Mouse (Mus musculus) E14TG2a.4 (cell line): Measurements from ENCODE around the gene Myo1d.
"Not testable (repeated sequence)": the region's sequence is repeated elsewhere in the genome, so short reads cannot be mapped to it uniquely, and the experiment has no call there.

Experiments used
- CTCF ChIP-seq: conservative IDR thresholded peaks from 2 replicates; pipeline ENCODE4 v1.5.1; 2014; ENCODE audit warnings: low read length
- NANOG ChIP-seq: IDR thresholded peaks from 2 replicates; pipeline ENCODE4 v1.6.1; 2014; ENCODE audit warnings: borderline replicate concordance, low read length, mixed read lengths
- POU5F1 ChIP-seq: IDR thresholded peaks from 2 replicates; pipeline ENCODE4 v1.6.1; 2014; ENCODE audit warnings: low read length, borderline replicate concordance

- TF ChIP-seq CTCF, POU5F1, NANOG: not testable (repeated sequence)
Observed at GRCm38 (mm10) chr11:80463605-80464130, 316.2 kb downstream of the Myo1d start.
